Mouse (Mus musculus): Measurements from ENCODE around the gene Tulp2. TPM values are rescaled to one million over a fixed set of nuclear protein-coding genes. Genes with fewer than 3 reads are reported as not detected.

Tulp2 gene
- polyA plus RNA-seq, 1 experiment from 2014 or later = 1.7 TPM

- WGBS = 43% methylated on average over 11 of the region's 11 CpGs
- H3K27ac ChIP-seq (ENCODE audit: low read length) = no peak overlapping the region
- H3K4me1 ChIP-seq (ENCODE audit: control insufficient read depth, insufficient read depth, low read length) = peaks cover 11% of the 10 kb centered on the region; the same call in 1 of the 2 replicates
- peak overlapping the region; percentile 38 for H3K4me3 ChIP-seq (ENCODE audit: low read depth, low read length)
- H3K9ac ChIP-seq (replicated peaks; ENCODE audit: low read depth, low read length) = no peak overlapping the region
- no peaks in the 10 kb centered on the region for H3K9me3 ChIP-seq (ENCODE audit: control insufficient read depth, low read depth, low read length)
- 0 out of 2 replicates have a peak, but pooled peaks have one; percentile 19 for ATAC-seq (ENCODE audit: insufficient number of reproducible peaks, insufficient read depth, low FRiP score, low read depth)
- H3K27me3 ChIP-seq (ENCODE audit: control insufficient read depth, insufficient read depth, low read length) = no peaks in the 10 kb centered on the region
- H3K36me3 ChIP-seq (ENCODE audit: control insufficient read depth, insufficient read depth, low read length) = peaks cover 8% of the 10 kb centered on the region
- H3K4me2 ChIP-seq (replicated peaks; ENCODE audit: low read depth, low read length) = peak overlapping the region; percentile 58
These were observed 6.2 kb downstream of the Tulp2 start for GRCm38 (mm10) chr7:45487861-45488292.

GRCm38 (mm10) chr7:45488293-45489204 is 6.9 kb downstream of the Tulp2 start, which contains the start of gene Dhdh:
Gene Dhdh, minus strand, starts transcription at chr7:45488805.
- peak within 1 kb of the TSS; percentile 46; the same call in 1 of the 2 replicates for H3K9ac ChIP-seq (replicated peaks; ENCODE audit: low read depth, low read length)
- peak within 1 kb of the TSS; percentile 58 for H3K4me2 ChIP-seq (replicated peaks; ENCODE audit: low read depth, low read length)
- WGBS = 8% methylated on average over 38 of the region's 38 CpGs
- H3K4me1 ChIP-seq (ENCODE audit: control insufficient read depth, insufficient read depth, low read length) = peaks cover 11% of the 10 kb centered on the region; the same call in 1 of the 2 replicates
- no peaks in the 10 kb centered on the region for H3K9me3 ChIP-seq (ENCODE audit: control insufficient read depth, low read depth, low read length)
- no peak for ATAC-seq (ENCODE audit: insufficient number of reproducible peaks, insufficient read depth, low FRiP score, low read depth)
- peak within 1 kb of the TSS; percentile 38 for H3K4me3 ChIP-seq (ENCODE audit: low read depth, low read length)
- 0 out of 2 replicates have a peak within 1 kb of the TSS, but pooled peaks have one; percentile 55 for H3K27ac ChIP-seq (ENCODE audit: low read length)
- no peaks in the 10 kb centered on the region for H3K27me3 ChIP-seq (ENCODE audit: control insufficient read depth, insufficient read depth, low read length)
- peaks cover 14% of the 10 kb centered on the region for H3K36me3 ChIP-seq (ENCODE audit: control insufficient read depth, insufficient read depth, low read length)

DNA sequence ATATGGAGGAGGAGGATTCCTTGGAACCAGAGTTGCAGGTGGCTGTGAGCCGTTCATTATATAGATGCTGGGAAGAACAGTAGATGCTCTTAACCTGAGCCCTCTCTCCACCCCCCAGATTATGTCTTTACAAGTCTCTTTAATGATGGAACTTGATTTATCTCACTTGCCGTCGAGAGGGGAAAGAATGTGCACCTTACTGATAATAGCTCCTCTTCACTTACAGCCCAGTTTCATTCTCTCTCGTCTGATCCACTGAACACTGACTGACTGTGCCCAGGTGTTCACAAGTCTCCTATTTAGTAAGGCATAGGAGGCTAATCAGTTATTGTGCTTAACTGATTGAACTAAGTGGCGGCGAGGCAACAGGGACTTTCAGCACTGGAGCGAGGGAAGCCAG is 7.9 kb downstream of the Tulp2 start:
- no peak overlapping the region for H3K4me2 ChIP-seq (replicated peaks; ENCODE audit: low read depth, low read length)
- 60% methylated on average over 7 of the region's 7 CpGs for WGBS

DNA sequence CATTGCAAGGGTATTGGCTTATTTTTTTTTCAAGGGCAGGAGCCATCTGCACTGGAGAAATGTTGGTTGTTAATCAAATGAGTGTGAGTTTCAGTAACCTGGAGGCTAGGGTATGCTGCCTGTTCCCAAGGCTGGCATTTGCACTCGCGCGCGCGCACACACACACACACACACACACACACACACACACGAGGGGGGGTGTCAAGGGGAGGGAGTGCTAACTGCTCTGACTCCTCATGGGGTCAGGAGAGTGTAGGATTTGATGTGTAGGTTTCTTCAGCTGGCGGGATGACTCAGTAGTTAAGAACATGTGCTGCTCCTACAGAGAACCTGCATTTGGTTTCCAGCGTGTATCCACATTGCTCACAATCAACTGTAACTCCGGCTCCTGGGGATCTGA is 9.1 kb downstream of the Tulp2 start:
- Histone ChIP-seq H3K36me3 (ENCODE audit: control insufficient read depth, insufficient read depth, low read length) (peaks cover 36% of the 10 kb centered on the region), H3K9ac (replicated peaks; ENCODE audit: low read depth, low read length) (no peak overlapping the region), H3K27me3 (ENCODE audit: control insufficient read depth, insufficient read depth, low read length) (no peaks in the 10 kb centered on the region), H3K27ac (ENCODE audit: low read length) (peak overlapping the region; percentile 33; the same call in 1 of the 2 replicates), H3K4me3 (ENCODE audit: low read depth, low read length) (no peak overlapping the region), H3K4me2 (replicated peaks; ENCODE audit: low read depth, low read length) (0 out of 2 replicates have a peak overlapping the region, but pooled peaks have one; percentile 12), H3K9me3 (ENCODE audit: control insufficient read depth, low read depth, low read length) (no peaks in the 10 kb centered on the region), H3K4me1 (ENCODE audit: control insufficient read depth, insufficient read depth, low read length) (peaks cover 11% of the 10 kb centered on the region; the same call in 1 of the 2 replicates)
- ATAC-seq (ENCODE audit: insufficient number of reproducible peaks, insufficient read depth, low FRiP score, low read depth) = no peak
- 31% methylated on average over 9 of the region's 9 CpGs for WGBS

More for the DNA sequence above, 7.9 kb downstream of the Tulp2 start:
- Histone ChIP-seq H3K4me1 (ENCODE audit: control insufficient read depth, insufficient read depth, low read length) (peaks cover 11% of the 10 kb centered on the region; the same call in 1 of the 2 replicates), H3K4me3 (ENCODE audit: low read depth, low read length) (no peak overlapping the region), H3K36me3 (ENCODE audit: control insufficient read depth, insufficient read depth, low read length) (peaks cover 24% of the 10 kb centered on the region), H3K9me3 (ENCODE audit: control insufficient read depth, low read depth, low read length) (no peaks in the 10 kb centered on the region), H3K9ac (replicated peaks; ENCODE audit: low read depth, low read length) (no peak overlapping the region), H3K27me3 (ENCODE audit: control insufficient read depth, insufficient read depth, low read length) (no peaks in the 10 kb centered on the region), H3K27ac (ENCODE audit: low read length) (no peak overlapping the region)
- ATAC-seq (ENCODE audit: insufficient number of reproducible peaks, insufficient read depth, low FRiP score, low read depth) = no peak

DNA sequence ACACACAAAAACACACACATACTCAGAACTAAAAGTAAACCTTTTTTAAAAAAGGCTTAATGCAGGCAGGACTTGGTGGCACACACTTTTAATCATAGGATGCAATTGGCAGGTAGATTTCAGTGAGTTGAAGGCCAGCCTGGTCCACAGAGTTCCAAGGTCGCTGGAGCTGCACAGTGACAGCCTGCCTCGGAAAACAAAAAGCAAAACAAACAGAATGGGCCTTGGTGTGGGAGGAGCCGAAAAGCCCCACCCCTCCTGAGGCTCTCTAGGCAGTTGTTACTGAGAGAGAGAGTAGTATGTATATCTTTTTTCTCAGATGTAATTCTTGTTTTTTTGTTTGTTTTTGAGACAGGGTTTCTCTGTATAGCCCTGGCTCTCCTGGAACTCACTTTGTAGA is 9.6 kb downstream of the Tulp2 start:
- ATAC-seq (ENCODE audit: insufficient number of reproducible peaks, insufficient read depth, low FRiP score, low read depth) = peak; percentile 71; the same call in 1 of the 2 replicates
- Histone ChIP-seq H3K27me3 (ENCODE audit: control insufficient read depth, insufficient read depth, low read length) (no peaks in the 10 kb centered on the region), H3K4me1 (ENCODE audit: control insufficient read depth, insufficient read depth, low read length) (peaks cover 11% of the 10 kb centered on the region; the same call in 1 of the 2 replicates), H3K9me3 (ENCODE audit: control insufficient read depth, low read depth, low read length) (no peaks in the 10 kb centered on the region), H3K9ac (replicated peaks; ENCODE audit: low read depth, low read length) (no peak overlapping the region), H3K27ac (ENCODE audit: low read length) (peak overlapping the region; percentile 33; the same call in 1 of the 2 replicates), H3K36me3 (ENCODE audit: control insufficient read depth, insufficient read depth, low read length) (peaks cover 40% of the 10 kb centered on the region), H3K4me2 (replicated peaks; ENCODE audit: low read depth, low read length) (0 out of 2 replicates have a peak overlapping the region, but pooled peaks have one; percentile 12), H3K4me3 (ENCODE audit: low read depth, low read length) (no peak overlapping the region)
- 18% methylated on average over 3 of the region's 3 CpGs for WGBS

DNA sequence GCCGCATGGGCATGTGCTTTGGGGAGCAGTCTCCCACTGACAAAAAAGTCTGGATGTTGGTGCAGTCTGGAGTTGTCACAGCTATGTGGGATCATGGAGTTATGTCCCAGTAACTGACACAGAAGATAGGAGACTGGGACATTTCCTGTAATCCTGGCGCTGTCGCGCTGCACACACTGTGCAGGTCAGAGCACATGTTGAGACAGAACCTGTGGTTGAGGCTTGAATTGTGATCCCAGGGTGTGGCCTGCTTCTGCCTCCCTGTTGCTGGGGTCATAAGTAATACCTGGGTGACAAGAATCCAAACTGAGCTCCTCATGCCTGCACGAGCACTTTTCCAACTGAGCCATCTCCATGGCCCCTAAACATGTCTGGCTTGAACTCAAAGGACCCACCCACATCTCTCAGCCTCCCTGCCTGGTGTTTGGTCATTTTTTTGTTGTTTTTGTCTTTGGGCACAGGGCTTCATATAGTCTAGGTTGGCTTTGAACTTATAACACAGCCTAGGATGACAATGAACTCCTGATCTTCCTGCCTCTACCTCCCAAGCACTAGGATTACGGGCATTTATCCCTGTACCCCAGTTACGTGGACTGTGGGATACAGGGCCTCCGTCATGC is 10.7 kb downstream of the Tulp2 start:
- H3K27ac ChIP-seq (ENCODE audit: low read length) = no peak overlapping the region
- no peak overlapping the region for H3K9ac ChIP-seq (replicated peaks; ENCODE audit: low read depth, low read length)
- H3K36me3 ChIP-seq (ENCODE audit: control insufficient read depth, insufficient read depth, low read length) = peaks cover 51% of the 10 kb centered on the region
- no peaks in the 10 kb centered on the region for H3K9me3 ChIP-seq (ENCODE audit: control insufficient read depth, low read depth, low read length)
- no peak for ATAC-seq (ENCODE audit: insufficient number of reproducible peaks, insufficient read depth, low FRiP score, low read depth)
- H3K4me1 ChIP-seq (ENCODE audit: control insufficient read depth, insufficient read depth, low read length) = peaks cover 11% of the 10 kb centered on the region; the same call in 1 of the 2 replicates
- H3K27me3 ChIP-seq (ENCODE audit: control insufficient read depth, insufficient read depth, low read length) = no peaks in the 10 kb centered on the region
- 92% methylated on average over 8 of the region's 8 CpGs for WGBS
- no peak overlapping the region for H3K4me3 ChIP-seq (ENCODE audit: low read depth, low read length)
- no peak overlapping the region for H3K4me2 ChIP-seq (replicated peaks; ENCODE audit: low read depth, low read length)

GRCm38 (mm10) chr7:45492951-45493350 is 11.3 kb downstream of the Tulp2 start:
- H3K27me3 ChIP-seq (ENCODE audit: control insufficient read depth, insufficient read depth, low read length) = no peaks in the 10 kb centered on the region
- no peak for ATAC-seq (ENCODE audit: insufficient number of reproducible peaks, insufficient read depth, low FRiP score, low read depth)
- no peak overlapping the region for H3K9ac ChIP-seq (replicated peaks; ENCODE audit: low read depth, low read length)
- H3K4me1 ChIP-seq (ENCODE audit: control insufficient read depth, insufficient read depth, low read length) = peaks cover 11% of the 10 kb centered on the region; the same call in 1 of the 2 replicates
- peaks cover 56% of the 10 kb centered on the region for H3K36me3 ChIP-seq (ENCODE audit: control insufficient read depth, insufficient read depth, low read length)
- no peak overlapping the region for H3K4me2 ChIP-seq (replicated peaks; ENCODE audit: low read depth, low read length)
- H3K4me3 ChIP-seq (ENCODE audit: low read depth, low read length) = no peak overlapping the region
- H3K9me3 ChIP-seq (ENCODE audit: control insufficient read depth, low read depth, low read length) = no peaks in the 10 kb centered on the region
- WGBS = 95% methylated on average over 5 of the region's 5 CpGs
- H3K27ac ChIP-seq (ENCODE audit: low read length) = no peak overlapping the region

DNA sequence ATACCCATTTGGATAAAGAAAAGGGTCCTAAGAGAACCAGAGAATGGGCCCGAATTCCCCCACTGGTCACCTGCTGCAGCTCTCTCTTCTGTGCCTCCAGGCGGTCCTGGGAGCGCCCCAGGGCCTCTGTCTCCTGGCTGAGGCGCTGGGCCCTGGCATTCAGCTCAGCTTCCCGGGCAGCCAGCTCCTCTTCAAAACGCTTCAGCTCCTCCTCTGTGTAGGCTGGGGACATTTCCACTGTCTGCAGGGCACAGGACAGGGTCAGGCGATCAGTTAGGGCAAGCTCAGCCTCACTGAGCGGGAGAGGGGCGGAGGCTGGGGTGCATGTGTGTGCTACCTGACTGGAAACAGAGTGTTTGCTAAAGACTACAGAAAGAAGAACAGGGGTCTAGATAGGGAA is 12.9 kb downstream of the Tulp2 start:
- Histone ChIP-seq H3K4me1 (ENCODE audit: control insufficient read depth, insufficient read depth, low read length) (peaks cover 8% of the 10 kb centered on the region; the same call in 1 of the 2 replicates), H3K4me2 (replicated peaks; ENCODE audit: low read depth, low read length) (no peak overlapping the region), H3K36me3 (ENCODE audit: control insufficient read depth, insufficient read depth, low read length) (peaks cover 65% of the 10 kb centered on the region), H3K9ac (replicated peaks; ENCODE audit: low read depth, low read length) (no peak overlapping the region), H3K9me3 (ENCODE audit: control insufficient read depth, low read depth, low read length) (no peaks in the 10 kb centered on the region), H3K27me3 (ENCODE audit: control insufficient read depth, insufficient read depth, low read length) (no peaks in the 10 kb centered on the region), H3K27ac (ENCODE audit: low read length) (no peak overlapping the region), H3K4me3 (ENCODE audit: low read depth, low read length) (no peak overlapping the region)
- 86% methylated on average over 9 of the region's 9 CpGs for WGBS
- ATAC-seq (ENCODE audit: insufficient number of reproducible peaks, insufficient read depth, low FRiP score, low read depth) = no peak
